Mouse (Mus musculus) stomach, embryonic 16.5 days (tissue): Measurements from ENCODE around the gene Actrt2. TPM values are rescaled to one million over a fixed set of nuclear protein-coding genes. Genes with fewer than 3 reads are reported as not detected.
A peak's percentile ranks its signal among the peaks of the same experiment; 100 is the strongest.

Experiments
- ATAC-seq: fragments of 200-750 bp; cut with Nextera tagmentation; 2 replicates; pipeline ENCODE4 v1.8.0; 2017; ENCODE audit warnings: moderate number of reproducible peaks, moderate TSS enrichment; ENCODE audit not compliant: insufficient read depth, low FRiP score
- H3K27ac ChIP-seq: fragments of 300-500 bp; sonication (generic); 2 replicates; pipeline ENCODE4 v1.5.1; 2014; ENCODE audit warnings: low read length
- H3K27me3 ChIP-seq: fragments of 300-500 bp; sonication (generic); 2 replicates; pipeline ENCODE4 v1.6.1; 2014; ENCODE audit warnings: low read length, control low read depth, mixed read lengths; ENCODE audit not compliant: control insufficient read depth, insufficient read depth
- H3K36me3 ChIP-seq: fragments of 300-500 bp; sonication (generic); 2 replicates; pipeline ENCODE4 v1.6.1; 2014; ENCODE audit warnings: low read length; ENCODE audit not compliant: control insufficient read depth, insufficient read depth
- H3K4me1 ChIP-seq: fragments of 300-500 bp; sonication (generic); 2 replicates; pipeline ENCODE4 v1.6.1; 2014; ENCODE audit warnings: low read length, control low read depth, mixed read lengths; ENCODE audit not compliant: control insufficient read depth, insufficient read depth
- H3K4me2 ChIP-seq: fragments of 300-500 bp; sonication (generic); 2 replicates; pipeline ENCODE4 v1.6.1; 2014; ENCODE audit warnings: low read depth, low read length, mixed read lengths
- H3K4me3 ChIP-seq: fragments of 300-500 bp; sonication (generic); replicated peaks from 2 replicates; pipeline ENCODE4 v1.5.1; 2014; ENCODE audit warnings: mild to moderate bottlenecking, low read length
- H3K9ac ChIP-seq: fragments of 300-500 bp; sonication (generic); 2 replicates; pipeline ENCODE4 v1.6.1; 2014; ENCODE audit warnings: low read length
- H3K9me3 ChIP-seq: fragments of 300-500 bp; sonication (generic); replicated peaks from 2 replicates; pipeline ENCODE4 v1.6.1; 2016; ENCODE audit warnings: low read length, control low read depth; ENCODE audit not compliant: control insufficient read depth
- WGBS: fragments of 180-500 bp; shearing (Covaris S2); extraction: QIAGEN DNeasy Blood & Tissue Kit; methylation state at CpG from one replicate; pipeline ENCODE4 v1.1.7; 2014; 5-methylcytosine and 5-hydroxymethylcytosine counted together
- polyA plus RNA-seq: library from polyadenylated mRNA; unstranded; fragments of >200 nt; fragmentation: Nextera tagmentation; extraction: Ambion mirVana; gene quantifications from 2 replicates; pipeline ENCODE4 v1.2.1, GENCODE M21; 2015

The Actrt2 gene
- polyA plus RNA-seq, 1 experiment from 2014 or later, result not detected

- Histone ChIP-seq H3K4me1 (no peaks in the 10 kb centered on the region), H3K36me3 (no peaks in the 10 kb centered on the region), H3K27ac (no peak overlapping the region), H3K9me3 (no peaks in the 10 kb centered on the region), H3K27me3 (no peaks in the 10 kb centered on the region), H3K4me3 (no peak overlapping the region), H3K4me2 (no peak overlapping the region), H3K9ac (no peak overlapping the region)
- 47% methylated on average over 7 of the region's 7 CpGs for WGBS
- ATAC-seq, result no peak
These were observed 35.9 kb upstream of the Actrt2 start for GRCm38 (mm10) chr4:154703426-154704070.

GRCm38 (mm10) chr4:154702931-154703330 lies 35.3 kb upstream of the Actrt2 start:
- H3K4me3 ChIP-seq, result no peak overlapping the region
- H3K4me2 ChIP-seq, result no peak overlapping the region
- H3K27ac ChIP-seq, result no peak overlapping the region
- no peaks in the 10 kb centered on the region for H3K36me3 ChIP-seq
- WGBS, result 80% methylated on average over 7 of the region's 7 CpGs
- no peaks in the 10 kb centered on the region for H3K9me3 ChIP-seq
- ATAC-seq, result no peak
- H3K4me1 ChIP-seq, result no peaks in the 10 kb centered on the region
- no peaks in the 10 kb centered on the region for H3K27me3 ChIP-seq
- H3K9ac ChIP-seq, result no peak overlapping the region

DNA sequence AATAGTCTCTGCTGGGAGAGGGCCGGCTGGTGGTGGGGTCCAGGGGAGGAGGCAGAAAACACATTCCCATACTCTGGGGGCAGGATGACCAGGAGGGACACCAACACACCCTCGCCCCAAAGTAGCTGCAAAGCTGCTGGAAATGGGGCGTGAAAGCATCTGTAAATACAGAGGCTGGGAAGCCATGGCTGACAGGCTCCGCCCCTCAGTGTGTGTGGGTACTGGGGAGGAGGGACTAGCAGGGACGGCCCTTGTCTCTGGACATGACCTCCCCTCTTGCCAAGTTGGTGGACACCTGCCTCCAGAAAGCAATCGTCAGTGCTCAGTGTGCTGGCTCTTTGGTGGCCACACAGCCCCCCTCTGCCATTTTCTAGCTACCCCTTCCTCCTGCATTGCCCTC lies 34.5 kb upstream of the Actrt2 start:
- H3K4me2 ChIP-seq, result no peak overlapping the region
- no peaks in the 10 kb centered on the region for H3K4me1 ChIP-seq
- WGBS, result 37% methylated on average over 6 of the region's 6 CpGs
- H3K4me3 ChIP-seq, result no peak overlapping the region
- H3K27ac ChIP-seq, result no peak overlapping the region
- H3K9me3 ChIP-seq, result no peaks in the 10 kb centered on the region
- no peak for ATAC-seq
- no peak overlapping the region for H3K9ac ChIP-seq
- H3K36me3 ChIP-seq, result no peaks in the 10 kb centered on the region
- H3K27me3 ChIP-seq, result no peaks in the 10 kb centered on the region

- ATAC-seq, result no peak
- H3K9ac ChIP-seq, result no peak overlapping the region
- no peak overlapping the region for H3K27ac ChIP-seq
- H3K4me3 ChIP-seq, result no peak overlapping the region
- no peaks in the 10 kb centered on the region for H3K36me3 ChIP-seq
- H3K4me2 ChIP-seq, result no peak overlapping the region
- no peaks in the 10 kb centered on the region for H3K4me1 ChIP-seq
- 79% methylated on average over 13 of the region's 13 CpGs for WGBS
- no peaks in the 10 kb centered on the region for H3K27me3 ChIP-seq
- H3K9me3 ChIP-seq, result no peaks in the 10 kb centered on the region
These were observed 33.3 kb upstream of the Actrt2 start for GRCm38 (mm10) chr4:154700921-154701412.

- ATAC-seq, result no peak
- Histone ChIP-seq H3K9ac (no peak overlapping the region), H3K27me3 (no peaks in the 10 kb centered on the region), H3K4me3 (no peak overlapping the region), H3K9me3 (no peaks in the 10 kb centered on the region), H3K4me2 (no peak overlapping the region), H3K4me1 (no peaks in the 10 kb centered on the region), H3K36me3 (no peaks in the 10 kb centered on the region), H3K27ac (no peak overlapping the region)
- 90% methylated on average over 6 of the region's 6 CpGs for WGBS
These were observed 32.8 kb upstream of the Actrt2 start for GRCm38 (mm10) chr4:154700436-154700835.

DNA sequence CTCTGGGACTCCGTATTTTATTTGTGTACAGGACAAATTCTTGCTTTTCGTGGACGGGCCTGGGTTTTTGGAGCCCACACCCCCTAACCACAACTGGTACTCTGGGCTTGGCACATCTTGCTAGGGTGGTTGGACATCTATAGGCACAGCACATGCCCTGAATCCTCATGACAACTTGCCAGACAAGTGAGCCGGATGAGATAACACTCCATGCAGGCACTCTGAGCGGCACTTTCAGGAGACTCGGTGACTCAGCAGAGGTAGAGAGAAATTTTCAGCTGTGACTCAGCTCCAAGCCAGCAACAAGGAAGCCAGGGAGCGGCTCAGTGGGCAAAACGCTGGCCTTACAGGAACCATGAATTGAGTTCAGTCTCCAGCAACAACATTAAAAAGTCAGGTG lies 31.6 kb upstream of the Actrt2 start:
- Histone ChIP-seq H3K9ac (no peak overlapping the region), H3K27ac (no peak overlapping the region), H3K4me3 (no peak overlapping the region), H3K9me3 (no peaks in the 10 kb centered on the region), H3K4me1 (no peaks in the 10 kb centered on the region), H3K4me2 (no peak overlapping the region), H3K27me3 (no peaks in the 10 kb centered on the region), H3K36me3 (no peaks in the 10 kb centered on the region)
- ATAC-seq, result peak; percentile 56; the same call in 1 of the 2 replicates
- 57% methylated on average over 8 of the region's 8 CpGs for WGBS

DNA sequence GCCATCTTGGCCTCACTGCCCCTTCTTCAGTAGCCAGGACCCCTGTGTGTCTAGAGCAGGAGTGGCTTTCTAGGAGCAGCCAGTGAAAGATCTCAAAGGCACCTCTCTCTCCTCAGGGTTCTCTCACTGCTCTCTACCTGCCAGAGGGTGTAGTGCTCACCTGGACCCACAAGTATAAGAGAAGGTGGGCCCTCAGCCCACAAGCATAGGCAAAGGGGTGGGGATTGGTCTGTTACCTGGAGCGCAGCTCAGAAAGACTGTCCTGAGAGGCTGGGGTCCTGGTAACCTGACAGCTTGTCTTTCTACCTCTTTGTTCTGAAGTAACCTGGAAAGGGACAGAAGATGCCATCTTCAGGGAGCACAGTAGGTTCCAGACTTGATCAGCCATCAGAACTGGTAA lies 31.0 kb upstream of the Actrt2 start:
- Histone ChIP-seq H3K27me3 (no peaks in the 10 kb centered on the region), H3K36me3 (no peaks in the 10 kb centered on the region), H3K9me3 (no peaks in the 10 kb centered on the region), H3K4me3 (no peak overlapping the region), H3K4me1 (no peaks in the 10 kb centered on the region), H3K9ac (no peak overlapping the region), H3K4me2 (no peak overlapping the region), H3K27ac (no peak overlapping the region)
- ATAC-seq, result no peak
- 97% methylated on average over 1 of the region's 1 CpGs for WGBS

DNA sequence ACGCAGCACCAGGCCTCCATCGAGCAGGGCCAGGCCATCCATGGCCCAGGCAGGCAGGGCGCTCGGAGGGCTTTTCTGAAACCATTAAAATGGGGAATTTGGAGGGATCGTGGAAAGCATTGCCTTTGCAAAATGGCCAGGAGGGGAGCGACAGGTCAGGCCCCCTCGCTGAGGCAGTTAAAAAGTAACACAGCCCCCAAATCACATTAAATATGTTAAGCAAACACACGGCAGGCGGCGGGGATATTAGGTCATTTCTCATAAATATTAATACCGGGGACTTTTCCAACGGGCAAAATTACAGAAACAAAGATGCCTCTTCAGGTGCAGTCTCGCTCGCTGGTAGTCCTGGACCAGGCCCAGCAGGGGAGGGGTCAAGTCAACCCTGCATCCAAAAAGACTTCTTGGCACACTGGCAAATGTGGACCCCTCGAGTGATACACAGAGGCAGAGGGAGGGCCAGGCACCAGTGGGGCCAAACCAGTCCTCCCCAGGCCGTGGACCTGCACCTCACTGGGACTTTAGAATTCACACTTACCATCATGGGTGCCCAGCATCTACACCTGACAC lies 30.4 kb upstream of the Actrt2 start:
- H3K4me1 ChIP-seq, result no peaks in the 10 kb centered on the region
- H3K36me3 ChIP-seq, result no peaks in the 10 kb centered on the region
- 70% methylated on average over 16 of the region's 16 CpGs for WGBS
- H3K4me2 ChIP-seq, result no peak overlapping the region
- no peak overlapping the region for H3K4me3 ChIP-seq
- ATAC-seq, result no peak
- H3K9ac ChIP-seq, result no peak overlapping the region
- H3K27ac ChIP-seq, result no peak overlapping the region
- no peaks in the 10 kb centered on the region for H3K27me3 ChIP-seq
- no peaks in the 10 kb centered on the region for H3K9me3 ChIP-seq

DNA sequence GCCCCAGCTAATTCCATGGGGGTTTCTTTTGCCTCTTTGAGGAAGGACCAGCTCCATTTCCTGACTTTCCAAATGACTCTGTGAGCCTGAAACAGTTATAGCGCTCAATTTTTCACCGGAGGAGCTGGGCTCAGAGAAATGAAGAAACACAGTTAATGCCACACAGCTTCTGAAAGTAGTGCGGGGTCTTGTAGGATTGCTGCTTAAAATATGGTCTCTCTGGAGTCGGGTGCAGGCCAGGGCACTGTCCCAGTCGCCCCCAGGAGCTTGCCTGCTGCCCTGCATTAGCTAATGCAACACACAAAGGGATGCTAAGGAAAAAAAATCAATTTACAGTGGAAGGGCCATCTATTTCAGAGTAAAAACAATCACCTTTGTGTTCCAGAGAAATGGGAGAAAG lies 29.8 kb upstream of the Actrt2 start:
- Histone ChIP-seq H3K27ac (no peak overlapping the region), H3K4me1 (no peaks in the 10 kb centered on the region), H3K4me3 (no peak overlapping the region), H3K9ac (no peak overlapping the region), H3K27me3 (no peaks in the 10 kb centered on the region), H3K9me3 (no peaks in the 10 kb centered on the region), H3K4me2 (no peak overlapping the region), H3K36me3 (no peaks in the 10 kb centered on the region)
- ATAC-seq, result no peak
- WGBS, result 77% methylated on average over 5 of the region's 5 CpGs
